Mouse (Mus musculus) bone marrow macrophage, adult 2 months (primary cell): ENCODE data around the gene Map2k2. TPM values are rescaled to one million over a fixed set of nuclear protein-coding genes. Genes with fewer than 3 reads are reported as not detected.

Experiments
- H3K27ac ChIP-seq: 2 replicates; pipeline ENCODE4 v1.5.1; 2012; ENCODE audit warnings: low read depth, low read length; ENCODE audit not compliant: insufficient read depth
- H3K4me1 ChIP-seq: 2 replicates; pipeline ENCODE4 v1.6.1; 2012; ENCODE audit warnings: low read length; ENCODE audit not compliant: control insufficient read depth, insufficient read depth
- H3K4me3 ChIP-seq: 2 replicates; pipeline ENCODE4 v1.5.1; 2012; ENCODE audit warnings: mild to moderate bottlenecking, low read length, moderate library complexity; ENCODE audit not compliant: insufficient read depth
- CTCF ChIP-seq: IDR thresholded peaks from 2 replicates; pipeline ENCODE4 v1.5.1; 2012; ENCODE audit warnings: low read depth, mild to moderate bottlenecking, low read length, moderate library complexity
- POLR2A ChIP-seq: IDR thresholded peaks from 2 replicates; pipeline ENCODE4 v1.6.1; 2012; ENCODE audit warnings: mild to moderate bottlenecking, low read depth, low read length, borderline replicate concordance
- polyA plus RNA-seq: library from polyadenylated mRNA; stranded (reverse); fragments of >200 nt; gene quantifications from 2 replicates; pipeline ENCODE4 v1.2.4, GENCODE M21; 2012; ENCODE audit not compliant: missing spikeins, insufficient read depth, insufficient read length

Gene Map2k2
- polyA plus RNA-seq, 1 experiment, result 77.6 TPM

GRCm38 (mm10) chr10:81094931-81095678 is 10.6 kb upstream of the Map2k2 start:
- H3K4me3 ChIP-seq, result no peak overlapping the region
- no peak overlapping the region for H3K27ac ChIP-seq
- TF ChIP-seq POLR2A (no peak), CTCF (no peak)
- no peaks in the 10 kb centered on the region for H3K4me1 ChIP-seq

- Histone ChIP-seq H3K4me1 (peaks cover 27% of the 10 kb centered on the region), H3K27ac (peak overlapping the region; percentile 87), H3K4me3 (peak overlapping the region; percentile 79)
- TF ChIP-seq POLR2A (no peak), CTCF (no peak)
Measured at GRCm38 (mm10) chr10:81106113-81106721, 502 bp downstream of the Map2k2 start.

GRCm38 (mm10) chr10:81112946-81113345 is 7.2 kb downstream of the Map2k2 start:
- Histone ChIP-seq H3K4me1 (peaks cover 5% of the 10 kb centered on the region; the same call in 1 of the 2 replicates), H3K4me3 (no peak overlapping the region), H3K27ac (no peak overlapping the region)
- no peak for TF ChIP-seq POLR2A
- no peak for TF ChIP-seq CTCF

GRCm38 (mm10) chr10:81119625-81120024 is 13.9 kb downstream of the Map2k2 start:
- Histone ChIP-seq H3K4me3 (no peak overlapping the region), H3K27ac (no peak overlapping the region), H3K4me1 (no peaks in the 10 kb centered on the region)
- TF ChIP-seq CTCF, result no peak

GRCm38 (mm10) chr10:81120650-81121049 is 14.9 kb downstream of the Map2k2 start:
- no peaks in the 10 kb centered on the region for H3K4me1 ChIP-seq
- no peak overlapping the region for H3K4me3 ChIP-seq
- H3K27ac ChIP-seq, result no peak overlapping the region
- TF ChIP-seq CTCF, result no peak

GRCm38 (mm10) chr10:81122889-81123288 is 17.2 kb downstream of the Map2k2 start:
- no peak overlapping the region for H3K27ac ChIP-seq
- H3K4me3 ChIP-seq, result no peak overlapping the region
- peaks cover 5% of the 10 kb centered on the region; the same call in 1 of the 2 replicates for H3K4me1 ChIP-seq
- no peak for TF ChIP-seq CTCF
- TF ChIP-seq POLR2A, result no peak

GRCm38 (mm10) chr10:81123500-81123899 is 17.8 kb downstream of the Map2k2 start:
- Histone ChIP-seq H3K4me3 (no peak overlapping the region), H3K27ac (no peak overlapping the region), H3K4me1 (peaks cover 11% of the 10 kb centered on the region; the same call in 1 of the 2 replicates)
- no peak for TF ChIP-seq POLR2A
- TF ChIP-seq CTCF, result no peak

GRCm38 (mm10) chr10:81134181-81134587 is 28.5 kb downstream of the Map2k2 start:
- peak overlapping the region; percentile 69 for H3K4me3 ChIP-seq
- peaks cover 14% of the 10 kb centered on the region for H3K4me1 ChIP-seq
- H3K27ac ChIP-seq, result peak overlapping the region; percentile 96
- TF ChIP-seq CTCF (no peak), POLR2A (no peak)

GRCm38 (mm10) chr10:81134966-81135681 is 29.4 kb downstream of the Map2k2 start, which contains the start of gene Zbtb7a:
Gene Zbtb7a (plus strand): TSS chr10:81135220.
- no peak for TF ChIP-seq POLR2A
- no peak for TF ChIP-seq CTCF
- Histone ChIP-seq H3K4me1 (peaks cover 18% of the 10 kb centered on the region), H3K27ac (peak within 1 kb of the TSS; percentile 96), H3K4me3 (peak within 1 kb of the TSS; percentile 69)
